In the genomic region with DNA sequence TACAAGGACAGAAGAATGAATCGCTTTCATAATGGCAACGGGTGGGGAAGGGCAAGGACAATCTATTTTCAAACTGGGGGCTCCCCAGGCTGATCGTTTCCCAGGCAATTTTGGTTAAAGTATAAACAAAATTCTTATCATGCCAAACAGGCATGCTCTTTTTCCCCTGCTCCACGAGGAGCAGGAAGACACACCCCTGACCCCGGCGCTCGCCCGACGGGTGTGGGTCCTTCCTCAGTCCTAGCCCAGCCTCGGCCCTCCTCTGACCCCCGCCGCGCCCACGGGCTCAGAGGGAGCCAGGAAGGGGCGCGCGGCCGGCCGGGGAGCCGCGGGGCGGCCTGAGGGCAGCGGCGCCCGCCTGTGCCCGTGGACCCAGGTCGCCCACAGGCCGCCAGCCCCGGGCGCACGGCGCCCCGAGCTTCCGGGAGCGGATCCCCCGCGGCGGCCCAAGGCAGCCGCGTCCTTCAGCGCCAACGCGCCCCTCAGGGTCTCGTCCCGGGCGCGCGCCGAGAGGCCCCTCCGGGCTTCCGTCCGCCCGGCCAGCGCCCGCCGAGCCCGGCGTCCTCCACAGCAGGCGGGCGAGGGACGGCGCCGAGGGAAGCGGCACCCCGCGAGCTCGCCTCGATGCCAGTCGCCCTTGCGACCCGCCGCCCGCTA, we compare ENCODE assay signal across 8 mouse cellular contexts. TPM values are rescaled to one million over a fixed set of nuclear protein-coding genes. Genes with fewer than 3 reads are reported as not detected.
DNase-seq lines count a peak whose midpoint lies in the region; ATAC-seq and TF ChIP-seq lines count a peak whose summit lies in the region.

No protein-coding gene starts in this region.

- H3K4me3 ChIP-seq in ES-Bruce4 (ENCODE audit: low read depth, low read length): peak overlapping the region; percentile 69
- peak overlapping the region; percentile 67 for H3K4me3 ChIP-seq in embryonic facial prominence, embryonic 11.5 days (ENCODE audit: low read depth, low read length)
- peak overlapping the region; percentile 90 for H3K4me3 ChIP-seq in lung, embryonic 14.5 days (ENCODE audit: low read depth, low read length)
- H3K4me3 ChIP-seq in neural tube, embryonic 15.5 days (replicated peaks): peak overlapping the region; percentile 79

- DNase-seq in embryonic facial prominence, embryonic 11.5 days (ENCODE audit: low spot score): peak; percentile 69
- peak; percentile 79 to 88 for DNase-seq in heart, adult 9 months (ENCODE audit: low spot score in 2 of 2)
- peak; percentile 74 for DNase-seq in kidney, adult 18-20 months
- DNase-seq in lung, embryonic 14.5 days: peak; percentile 77
- DNase-seq in thymus, postnatal 25 days: no peak

- ATAC-seq in activated CD4-positive, CD25-positive, alpha-beta regulatory T cell, adult 4 months: peak; percentile 30
- peak; percentile 77 for ATAC-seq in embryonic facial prominence, embryonic 11.5 days (replicated peaks; ENCODE audit: insufficient number of reproducible peaks, low FRiP score, low TSS enrichment, low read depth)
- ATAC-seq in lung, embryonic 14.5 days (ENCODE audit: insufficient read depth): peak; percentile 88
- peak; percentile 82 for ATAC-seq in neural tube, embryonic 15.5 days (ENCODE audit: low FRiP score)

- H3K9ac ChIP-seq in ES-Bruce4 (ENCODE audit: low read depth, poor library complexity, severe bottlenecking): peak overlapping the region; percentile 94
- H3K9ac ChIP-seq in embryonic facial prominence, embryonic 11.5 days (replicated peaks; ENCODE audit: low read length): peak overlapping the region; percentile 81
- peak overlapping the region; percentile 94 for H3K9ac ChIP-seq in lung, embryonic 14.5 days
- peak overlapping the region; percentile 85 for H3K9ac ChIP-seq in neural tube, embryonic 15.5 days (replicated peaks)

- peak overlapping the region; percentile 69 for H3K4me2 ChIP-seq in embryonic facial prominence, embryonic 11.5 days (ENCODE audit: low read depth, low read length)
- peak overlapping the region; percentile 81 for H3K4me2 ChIP-seq in lung, embryonic 14.5 days
- H3K4me2 ChIP-seq in neural tube, embryonic 15.5 days: peak overlapping the region; percentile 70

- TF ChIP-seq CTCF in ES-Bruce4 (IDR thresholded peaks at IDR 0.05; ENCODE audit: low read depth, low read length): no peak
- no peak for TF ChIP-seq CTCF in lung, embryonic 14.5 days (IDR thresholded peaks at IDR 0.05; ENCODE audit: low read depth)

- no peaks in the 10 kb centered on the region for H3K27me3 ChIP-seq in ES-Bruce4 (ENCODE audit: control insufficient read depth, insufficient read depth, low read length, poor library complexity, severe bottlenecking)
- H3K27me3 ChIP-seq in embryonic facial prominence, embryonic 11.5 days (ENCODE audit: control insufficient read depth, insufficient read depth, low read length): no peaks in the 10 kb centered on the region
- H3K27me3 ChIP-seq in lung, embryonic 14.5 days (ENCODE audit: insufficient read depth, low read length): no peaks in the 10 kb centered on the region
- H3K27me3 ChIP-seq in neural tube, embryonic 15.5 days (replicated peaks): no peaks in the 10 kb centered on the region

- H3K4me1 ChIP-seq in ES-Bruce4 (ENCODE audit: control insufficient read depth, insufficient read depth, low read length): no peaks in the 10 kb centered on the region
- H3K4me1 ChIP-seq in embryonic facial prominence, embryonic 11.5 days (ENCODE audit: control insufficient read depth, insufficient read depth, low read length): no peaks in the 10 kb centered on the region
- peaks cover 5% of the 10 kb centered on the region; the same call in 1 of the 2 replicates for H3K4me1 ChIP-seq in lung, embryonic 14.5 days (ENCODE audit: insufficient read depth)
- H3K4me1 ChIP-seq in neural tube, embryonic 15.5 days: peaks cover 18% of the 10 kb centered on the region

- no peaks in the 10 kb centered on the region for H3K36me3 ChIP-seq in ES-Bruce4 (ENCODE audit: control insufficient read depth, insufficient read depth, low read length, poor library complexity, severe bottlenecking)
- H3K36me3 ChIP-seq in embryonic facial prominence, embryonic 11.5 days (replicated peaks; ENCODE audit: control insufficient read depth, insufficient read depth, low read depth, low read length): no peaks in the 10 kb centered on the region
- H3K36me3 ChIP-seq in lung, embryonic 14.5 days (ENCODE audit: insufficient read depth): no peaks in the 10 kb centered on the region
- no peaks in the 10 kb centered on the region for H3K36me3 ChIP-seq in neural tube, embryonic 15.5 days

- no peak for TF ChIP-seq EP300 in ES-Bruce4 (IDR thresholded peaks at IDR 0.05; ENCODE audit: insufficient read depth, low read depth, low read length)

- H3K9me3 ChIP-seq in ES-Bruce4 (replicated peaks; ENCODE audit: control insufficient read depth, insufficient read depth, low read length, poor library complexity, severe bottlenecking): no peaks in the 10 kb centered on the region
- H3K9me3 ChIP-seq in embryonic facial prominence, embryonic 11.5 days (replicated peaks; ENCODE audit: control insufficient read depth, low read length): no peaks in the 10 kb centered on the region
- no peaks in the 10 kb centered on the region for H3K9me3 ChIP-seq in lung, embryonic 14.5 days (ENCODE audit: low read depth, low read length)
- H3K9me3 ChIP-seq in neural tube, embryonic 15.5 days (replicated peaks): no peaks in the 10 kb centered on the region

- no peak overlapping the region for H3K27ac ChIP-seq in ES-Bruce4 (ENCODE audit: insufficient read depth, low read length)
- peak overlapping the region; percentile 60 for H3K27ac ChIP-seq in embryonic facial prominence, embryonic 11.5 days (replicated peaks; ENCODE audit: low read depth, low read length)
- peak overlapping the region; percentile 93 for H3K27ac ChIP-seq in lung, embryonic 14.5 days (ENCODE audit: low read depth)
- H3K27ac ChIP-seq in neural tube, embryonic 15.5 days (replicated peaks): peak overlapping the region; percentile 95

- WGBS in embryonic facial prominence, embryonic 11.5 days: under 1% methylated on average over 61 of the region's 73 CpGs
- under 1% methylated on average over 72 of the region's 73 CpGs for WGBS in lung, embryonic 14.5 days
- 0% methylated on average over 41 of the region's 73 CpGs for WGBS in neural tube, embryonic 15.5 days

- no peak for TF ChIP-seq POLR2A in ES-Bruce4 (IDR thresholded peaks at IDR 0.05; ENCODE audit: insufficient read depth, low read length)

RNA-seq across cellular contexts. Expression of a gene that starts 0.4 kb away (rescaled TPM):
- polyA plus RNA-seq in ES-Bruce4 (2011; ENCODE audit: insufficient read depth, insufficient read length, low read depth, missing spikeins): 80.0 and 82.5 TPM in 2 replicates
- 10 to 100 TPM; 23.5 to 24.1 TPM for polyA plus RNA-seq in activated CD4-positive, CD25-positive, alpha-beta regulatory T cell, adult 4 months (2017; shearing (Covaris generic))
- 28.6 and 30.6 TPM in 2 replicates for polyA plus RNA-seq in embryonic facial prominence, embryonic 11.5 days (2014; fragmentation: Nextera tagmentation; extraction: Ambion mirVana)
- polyA plus RNA-seq in lung, embryonic 14.5 days (2014; fragmentation: Nextera tagmentation; extraction: Ambion mirVana): 54.7 and 59.2 TPM in 2 replicates
- 30.1 and 30.8 TPM in 2 replicates for polyA plus RNA-seq in neural tube, embryonic 15.5 days (2015; fragmentation: Nextera tagmentation; extraction: Ambion mirVana)

Comparison
In these comparisons a context has a peak if more than half of its experiments do, and no peak if none do; other contexts are left out.
1. ATAC-seq: peak in every context shown above with its lines; median percentile 88 in lung, embryonic 14.5 days; 82 in neural tube, embryonic 15.5 days; 77 in embryonic facial prominence, embryonic 11.5 days; 30 in activated CD4-positive, CD25-positive, alpha-beta regulatory T cell, adult 4 months.